Mouse (Mus musculus) midbrain, embryonic 16.5 days (tissue): Measurements from ENCODE around the gene Krtap3-3. TPM values are rescaled to one million over a fixed set of nuclear protein-coding genes. Genes with fewer than 3 reads are reported as not detected.

ENCODE experiments used
- ATAC-seq: fragments of 200-750 bp; cut with Nextera tagmentation; 2 replicates; pipeline ENCODE4 v1.8.0; 2017; ENCODE audit warnings: moderate TSS enrichment
- H3K27ac ChIP-seq: fragments of 300-500 bp; sonication (generic); 2 replicates; pipeline ENCODE4 v1.5.1; 2014; ENCODE audit warnings: mild to moderate bottlenecking, low read length, mixed read lengths
- H3K27me3 ChIP-seq: fragments of 300-500 bp; sonication (generic); 2 replicates; pipeline ENCODE4 v1.6.1; 2014; ENCODE audit warnings: low read depth, low read length, mixed read lengths; ENCODE audit not compliant: control insufficient read depth, insufficient read depth
- H3K36me3 ChIP-seq: fragments of 300-500 bp; sonication (generic); 2 replicates; pipeline ENCODE4 v1.6.1; 2014; ENCODE audit warnings: mild to moderate bottlenecking, low read length, moderate library complexity, mixed read lengths; ENCODE audit not compliant: control insufficient read depth, insufficient read depth
- H3K4me1 ChIP-seq: fragments of 300-500 bp; sonication (generic); 2 replicates; pipeline ENCODE4 v1.6.1; 2014; ENCODE audit warnings: mild to moderate bottlenecking, low read length, mixed read lengths; ENCODE audit not compliant: control insufficient read depth, insufficient read depth
- H3K4me2 ChIP-seq: fragments of 300-500 bp; sonication (generic); 2 replicates; pipeline ENCODE4 v1.6.1; 2014; ENCODE audit warnings: mild to moderate bottlenecking, low read length, mixed read lengths
- H3K4me3 ChIP-seq: fragments of 300-500 bp; sonication (generic); 2 replicates; pipeline ENCODE4 v1.5.1; 2014; ENCODE audit warnings: low read depth, mild to moderate bottlenecking, low read length, moderate library complexity, mixed read lengths
- H3K9ac ChIP-seq: fragments of 300-500 bp; sonication (generic); 2 replicates; pipeline ENCODE4 v1.6.1; 2014; ENCODE audit warnings: low read depth, low read length, mixed read lengths
- H3K9me3 ChIP-seq: fragments of 300-500 bp; sonication (generic); replicated peaks from 2 replicates; pipeline ENCODE4 v1.6.1; 2014; ENCODE audit warnings: mild to moderate bottlenecking, low read length, mixed read lengths; ENCODE audit not compliant: control insufficient read depth, poor library complexity, severe bottlenecking
- WGBS: fragments of 180-500 bp; shearing (Covaris S2); extraction: QIAGEN DNeasy Blood & Tissue Kit; methylation state at CpG from one replicate; pipeline ENCODE4 v1.1.7; 2014; 5-methylcytosine and 5-hydroxymethylcytosine counted together
- polyA plus RNA-seq: library from polyadenylated mRNA; unstranded; fragments of >200 nt; fragmentation: Nextera tagmentation; extraction: Ambion mirVana; gene quantifications from 2 replicates; pipeline ENCODE4 v1.2.1, GENCODE M21; 2015

Krtap3-3 gene
- polyA plus RNA-seq, 1 experiment from 2014 or later = not detected

- Histone ChIP-seq H3K36me3 (no peaks in the 10 kb centered on the region), H3K4me2 (no peak overlapping the region), H3K27ac (no peak overlapping the region), H3K4me3 (no peak overlapping the region), H3K4me1 (no peaks in the 10 kb centered on the region), H3K9ac (no peak overlapping the region), H3K9me3 (no peaks in the 10 kb centered on the region), H3K27me3 (no peaks in the 10 kb centered on the region)
- no peak for ATAC-seq
- 14% methylated on average over 4 of the region's 4 CpGs for WGBS
Measured at GRCm38 (mm10) chr11:99573164-99573563, 22.5 kb upstream of the Krtap3-3 start.

DNA sequence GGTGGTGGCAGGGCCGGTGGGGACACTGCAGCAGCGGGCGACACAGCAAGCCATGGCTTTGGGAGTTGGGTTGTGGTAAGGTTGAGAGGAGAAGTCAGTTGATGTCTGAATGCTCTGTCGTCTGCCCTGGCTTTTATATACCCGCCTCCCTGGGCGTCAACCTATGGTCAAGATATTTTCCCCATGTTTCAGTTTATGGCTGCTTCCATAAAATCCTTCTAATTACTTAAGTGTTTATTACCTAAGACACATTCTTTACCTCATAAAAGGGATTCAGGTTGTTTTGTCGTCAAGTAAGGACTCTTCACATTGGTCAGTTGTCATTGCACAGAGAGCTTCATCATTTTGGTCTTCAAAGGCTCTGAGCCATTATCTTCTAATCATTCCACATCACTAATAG, 15.9 kb upstream of the Krtap3-3 start, which contains the start of gene Krtap3-1:
Gene Krtap3-1 (minus strand): TSS at position 101 of the 400 bp plus-strand sequence.
- H3K27me3 ChIP-seq = no peaks in the 10 kb centered on the region
- WGBS = 95% methylated on average over 7 of the region's 7 CpGs
- no peaks in the 10 kb centered on the region for H3K4me1 ChIP-seq

DNA sequence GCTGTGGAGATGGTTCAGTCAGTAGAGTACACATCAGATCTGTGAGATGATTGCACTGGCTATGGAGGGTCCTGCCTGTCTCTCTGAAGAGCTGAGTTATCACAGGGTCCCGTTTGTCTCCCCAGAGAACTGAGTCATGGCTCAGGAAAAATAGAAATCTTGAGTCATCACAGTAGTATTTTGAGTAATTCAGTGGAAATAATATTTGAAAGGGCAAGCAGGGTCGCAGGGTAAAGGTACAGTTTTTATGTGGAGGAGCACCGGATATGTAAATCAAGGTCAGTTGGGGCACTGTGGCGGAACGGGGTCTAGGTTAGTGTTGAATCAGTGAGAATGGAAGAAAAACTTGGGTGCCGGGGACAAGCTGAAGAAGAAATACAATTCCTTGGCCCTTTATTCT, 11.9 kb upstream of the Krtap3-3 start:
- Histone ChIP-seq H3K27ac (no peak overlapping the region), H3K4me2 (no peak overlapping the region), H3K4me3 (no peak overlapping the region), H3K9me3 (no peaks in the 10 kb centered on the region), H3K9ac (no peak overlapping the region), H3K36me3 (no peaks in the 10 kb centered on the region), H3K4me1 (no peaks in the 10 kb centered on the region), H3K27me3 (no peaks in the 10 kb centered on the region)
- 86% methylated on average over 6 of the region's 6 CpGs for WGBS
- ATAC-seq = no peak

More for the DNA sequence above, 15.9 kb upstream of the Krtap3-3 start, which contains the start of gene Krtap3-1:
- H3K9ac ChIP-seq = no peak within 1 kb of the TSS
- no peaks in the 10 kb centered on the region for H3K36me3 ChIP-seq
- no peaks in the 10 kb centered on the region for H3K9me3 ChIP-seq
- ATAC-seq = no peak
- H3K4me2 ChIP-seq = no peak within 1 kb of the TSS
- no peak within 1 kb of the TSS for H3K4me3 ChIP-seq
- no peak within 1 kb of the TSS for H3K27ac ChIP-seq

DNA sequence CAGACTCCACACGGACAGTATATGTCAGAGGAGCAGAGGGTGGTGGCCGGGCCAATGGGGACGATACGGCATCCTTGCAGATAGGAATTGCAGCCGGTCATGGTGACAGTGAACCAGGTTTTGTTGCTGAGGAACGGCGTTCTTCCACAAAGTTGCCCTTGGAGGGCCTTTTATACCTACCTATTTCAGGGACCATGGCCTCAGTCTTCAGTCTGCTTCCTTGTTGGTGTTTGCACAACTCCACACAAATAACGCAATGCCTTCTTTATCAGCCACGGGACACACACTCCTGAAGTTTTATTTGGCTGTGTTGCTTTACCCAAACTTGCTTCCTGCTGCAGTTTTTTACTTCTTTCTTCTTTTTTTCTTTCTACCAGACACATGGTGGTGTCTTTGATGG, 8.7 kb upstream of the Krtap3-3 start, which contains the start of gene Gm11939:
Gene Gm11939 (minus strand): TSS at position 101 of the 400 bp plus-strand sequence.
- no peaks in the 10 kb centered on the region for H3K4me1 ChIP-seq
- H3K36me3 ChIP-seq = no peaks in the 10 kb centered on the region
- H3K9ac ChIP-seq = no peak within 1 kb of the TSS
- H3K9me3 ChIP-seq = no peaks in the 10 kb centered on the region
- ATAC-seq = no peak
- no peaks in the 10 kb centered on the region for H3K27me3 ChIP-seq
- WGBS = 94% methylated on average over 9 of the region's 9 CpGs
- H3K4me2 ChIP-seq = no peak within 1 kb of the TSS
- no peak within 1 kb of the TSS for H3K4me3 ChIP-seq
- no peak within 1 kb of the TSS for H3K27ac ChIP-seq

- Histone ChIP-seq H3K27ac (no peak overlapping the region), H3K4me2 (no peak overlapping the region), H3K9ac (no peak overlapping the region), H3K4me3 (no peak overlapping the region), H3K27me3 (no peaks in the 10 kb centered on the region), H3K36me3 (no peaks in the 10 kb centered on the region), H3K9me3 (no peaks in the 10 kb centered on the region), H3K4me1 (no peaks in the 10 kb centered on the region)
- WGBS = 92% methylated on average over 3 of the region's 3 CpGs
- no peak for ATAC-seq
Measured at GRCm38 (mm10) chr11:99557976-99558745, 7.5 kb upstream of the Krtap3-3 start.

DNA sequence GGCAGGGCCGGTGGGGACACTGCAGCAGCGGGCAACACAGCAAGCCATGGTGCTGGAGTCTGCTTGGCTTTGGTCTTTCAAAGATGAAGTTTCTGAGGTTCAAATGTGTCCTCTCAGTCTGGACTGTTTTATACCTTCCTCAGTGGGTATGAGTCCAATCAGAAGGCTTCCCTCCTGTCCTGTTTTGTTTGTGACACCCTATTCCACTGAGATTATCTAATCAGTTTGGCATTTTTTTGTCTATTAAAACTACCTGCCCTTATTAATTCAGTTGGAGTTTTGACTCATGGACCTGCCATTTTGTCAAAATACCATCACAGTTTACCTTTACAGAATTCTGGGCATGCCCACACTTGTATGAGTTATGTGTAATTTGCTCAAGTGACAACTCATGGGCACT, 6.1 kb upstream of the Krtap3-3 start, which contains the start of gene Krtap3-2:
Gene Krtap3-2 (minus strand): TSS at position 101 of the 400 bp plus-strand sequence.
- Histone ChIP-seq H3K4me2 (no peak within 1 kb of the TSS), H3K9ac (no peak within 1 kb of the TSS), H3K4me1 (no peaks in the 10 kb centered on the region), H3K9me3 (no peaks in the 10 kb centered on the region), H3K27me3 (no peaks in the 10 kb centered on the region), H3K36me3 (no peaks in the 10 kb centered on the region), H3K27ac (no peak within 1 kb of the TSS), H3K4me3 (no peak within 1 kb of the TSS)
- ATAC-seq = no peak
- 92% methylated on average over 2 of the region's 2 CpGs for WGBS

DNA sequence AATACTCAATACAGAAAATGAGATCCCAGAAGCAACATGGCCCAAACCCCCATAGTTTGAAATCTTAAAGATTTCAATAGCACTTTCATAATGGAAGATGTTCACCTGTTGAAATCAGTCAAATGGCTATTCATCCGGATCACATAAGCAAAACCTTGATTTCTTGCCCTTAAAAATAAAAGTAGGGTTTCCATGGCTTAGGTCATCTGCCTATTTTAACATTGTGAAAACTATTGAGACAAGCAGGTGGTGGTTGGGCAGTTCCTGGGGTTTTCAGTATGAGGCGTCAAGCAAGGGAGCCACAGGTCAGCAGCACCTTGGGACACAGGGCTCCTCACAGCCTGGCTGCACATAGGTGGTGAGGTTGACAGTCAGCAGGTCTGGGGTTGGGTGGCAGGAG, 5.5 kb upstream of the Krtap3-3 start:
- no peak overlapping the region for H3K4me2 ChIP-seq
- whole genome bisulfite sequencing = 87% methylated on average over 2 of the region's 2 CpGs
- no peaks in the 10 kb centered on the region for H3K4me1 ChIP-seq
- H3K27me3 ChIP-seq = no peaks in the 10 kb centered on the region
- no peak overlapping the region for H3K4me3 ChIP-seq
- no peak overlapping the region for H3K27ac ChIP-seq
- H3K36me3 ChIP-seq = no peaks in the 10 kb centered on the region
- no peaks in the 10 kb centered on the region for H3K9me3 ChIP-seq
- no peak for ATAC-seq
- H3K9ac ChIP-seq = no peak overlapping the region

GRCm38 (mm10) chr11:99547892-99548291, 2.8 kb downstream of the Krtap3-3 start:
- no peak for ATAC-seq
- Histone ChIP-seq H3K9ac (no peak overlapping the region), H3K27ac (no peak overlapping the region), H3K4me2 (no peak overlapping the region), H3K27me3 (no peaks in the 10 kb centered on the region), H3K36me3 (no peaks in the 10 kb centered on the region), H3K4me1 (no peaks in the 10 kb centered on the region), H3K9me3 (no peaks in the 10 kb centered on the region), H3K4me3 (no peak overlapping the region)

- no peak overlapping the region for H3K4me3 ChIP-seq
- WGBS = 49% methylated on average over 9 of the region's 9 CpGs
- no peaks in the 10 kb centered on the region for H3K4me1 ChIP-seq
- no peak for ATAC-seq
- no peaks in the 10 kb centered on the region for H3K36me3 ChIP-seq
- no peak overlapping the region for H3K4me2 ChIP-seq
- no peaks in the 10 kb centered on the region for H3K27me3 ChIP-seq
- no peak overlapping the region for H3K9ac ChIP-seq
- no peaks in the 10 kb centered on the region for H3K9me3 ChIP-seq
- H3K27ac ChIP-seq = no peak overlapping the region
Measured at GRCm38 (mm10) chr11:99539721-99540120, 10.9 kb downstream of the Krtap3-3 start.
